Mouse (Mus musculus) myocyte (in vitro differentiated cells): ENCODE results near the gene Spg21.

Experiments
- E2F4 ChIP-seq: IDR thresholded peaks from one replicate; pipeline ENCODE4 v1.6.1; 2011; ENCODE audit warnings: mild to moderate bottlenecking, control low read depth, moderate library complexity; ENCODE audit not compliant: insufficient read depth
- USF1 ChIP-seq: IDR thresholded peaks from one replicate; pipeline ENCODE4 v1.6.1; 2011; ENCODE audit warnings: low read depth, mild to moderate bottlenecking, control low read depth, moderate library complexity

GRCm38 (mm10) chr9:65447951-65448350, 12.8 kb upstream of the Spg21 start:
- TF ChIP-seq USF1 (no peak), E2F4 (no peak)
